Mouse (Mus musculus) A20 (cell line): ENCODE measurements around the gene Ggcx.
"Not testable (repeated sequence)": the region's sequence is repeated elsewhere in the genome, so short reads cannot be mapped to it uniquely, and the experiment has no call there.

Source experiments
- DNase-seq: peaks from one replicate; pipeline ENCODE4 v3.0.0-alpha.2; 2011; ENCODE audit warnings: low read depth, low spot score

Gene Ggcx

DNA sequence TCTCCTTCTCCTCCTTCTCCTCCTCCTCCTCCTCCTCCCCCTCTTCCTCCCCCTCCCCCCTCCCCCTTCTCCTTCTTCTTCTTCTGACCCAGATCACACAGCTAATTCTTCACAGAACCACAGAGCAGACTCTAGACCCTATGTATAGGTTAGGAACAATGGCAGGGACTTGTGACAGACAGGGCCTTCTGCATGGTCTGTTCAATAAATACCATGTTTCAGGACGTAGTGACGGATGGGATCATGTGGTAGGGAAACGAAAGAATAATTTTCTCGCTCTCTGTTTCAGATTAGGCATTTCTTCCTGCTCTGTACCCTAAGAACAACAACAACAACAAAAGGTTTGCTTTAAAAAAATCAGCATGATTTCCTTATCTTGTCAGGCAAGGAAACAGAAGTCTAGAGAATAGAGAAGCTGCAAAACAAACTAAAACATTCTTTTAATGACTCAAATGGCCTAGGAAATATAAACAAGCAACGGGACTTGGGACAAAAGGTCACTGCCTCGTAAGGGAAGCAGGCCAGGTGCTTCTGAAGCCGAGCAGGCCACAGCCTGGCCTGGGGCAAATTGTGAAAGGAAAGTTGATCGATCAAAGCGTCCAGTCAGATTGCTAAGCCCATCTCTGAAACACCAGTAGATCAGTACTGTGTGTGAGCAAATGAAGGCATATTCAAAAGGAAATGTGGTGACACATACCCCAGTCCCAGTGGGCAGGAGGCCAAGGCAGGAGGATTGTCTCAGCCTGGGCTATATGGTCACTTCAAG lies 46.1 kb downstream of the Ggcx start:
- no peak for DNase-seq

DNA sequence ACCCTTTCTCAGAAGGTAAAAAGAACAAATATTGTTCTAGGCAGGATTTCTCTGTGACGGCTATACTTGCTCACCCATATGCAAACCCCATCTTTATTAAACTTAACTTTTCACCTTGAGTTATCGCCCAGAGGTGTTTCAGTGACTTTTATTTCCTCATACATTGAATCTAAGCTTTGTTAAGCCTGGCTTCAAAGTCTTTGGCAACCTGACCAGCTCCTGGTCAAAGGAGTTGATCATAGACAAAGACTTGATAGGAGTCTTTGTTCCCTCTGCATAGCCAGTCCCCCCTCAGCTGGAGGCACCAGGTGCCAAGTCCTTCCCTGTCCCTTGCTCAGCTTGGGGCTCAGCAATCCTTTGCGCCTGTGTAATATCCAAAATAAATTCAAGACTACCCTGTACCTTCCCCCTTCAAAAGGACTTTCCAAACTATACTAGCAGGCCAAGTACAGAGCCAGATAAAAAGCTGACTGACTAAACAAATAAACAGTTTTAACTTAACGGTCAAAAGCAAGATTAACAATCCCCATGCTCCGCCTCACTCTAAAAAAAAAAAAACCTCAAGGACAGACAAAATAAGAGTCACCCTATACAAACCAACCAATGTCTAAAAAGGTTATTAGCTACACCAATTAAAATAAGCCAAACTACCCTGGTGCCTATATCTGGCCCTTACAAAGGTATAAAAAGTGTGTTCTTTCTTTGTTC lies 48.6 kb downstream of the Ggcx start:
- not testable (repeated sequence) for DNase-seq

DNA sequence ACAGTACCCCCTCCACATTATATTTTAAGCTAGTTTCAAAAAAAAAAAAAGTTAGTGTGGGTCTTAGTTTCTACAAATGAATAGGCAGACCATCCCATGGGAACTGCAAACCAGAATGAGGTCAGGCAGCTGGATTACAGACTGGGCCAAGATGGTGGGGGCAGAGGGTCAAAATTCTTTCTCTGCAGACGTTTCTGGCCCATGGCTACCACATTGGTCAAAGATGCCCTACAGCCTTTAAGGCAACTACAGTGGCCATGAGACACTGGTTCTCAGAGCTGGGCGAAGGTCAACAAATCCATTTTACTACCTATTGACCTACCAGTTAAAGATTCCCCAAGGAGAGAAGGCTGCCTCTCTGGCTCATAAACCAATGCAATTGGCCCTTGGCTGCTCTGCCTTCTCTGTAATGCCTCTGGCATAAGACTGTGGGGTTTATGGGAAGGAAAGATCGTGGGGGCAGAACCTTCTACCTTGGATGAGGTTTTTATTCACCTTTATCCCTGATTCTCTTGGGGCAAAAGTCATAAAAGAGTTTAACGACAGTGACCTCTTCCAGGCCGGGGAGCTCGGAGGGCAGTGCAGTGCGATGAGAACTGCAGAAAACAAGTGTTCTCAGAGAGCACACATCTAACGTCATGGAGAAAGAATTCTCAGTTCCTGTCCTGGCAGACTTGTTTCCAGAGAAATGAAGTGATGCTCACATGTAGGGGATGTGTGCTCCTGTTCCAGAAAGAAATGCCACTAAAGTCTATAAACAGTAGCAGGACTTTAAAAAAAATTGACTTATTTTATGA lies 51.5 kb downstream of the Ggcx start:
- no peak for DNase-seq

DNA sequence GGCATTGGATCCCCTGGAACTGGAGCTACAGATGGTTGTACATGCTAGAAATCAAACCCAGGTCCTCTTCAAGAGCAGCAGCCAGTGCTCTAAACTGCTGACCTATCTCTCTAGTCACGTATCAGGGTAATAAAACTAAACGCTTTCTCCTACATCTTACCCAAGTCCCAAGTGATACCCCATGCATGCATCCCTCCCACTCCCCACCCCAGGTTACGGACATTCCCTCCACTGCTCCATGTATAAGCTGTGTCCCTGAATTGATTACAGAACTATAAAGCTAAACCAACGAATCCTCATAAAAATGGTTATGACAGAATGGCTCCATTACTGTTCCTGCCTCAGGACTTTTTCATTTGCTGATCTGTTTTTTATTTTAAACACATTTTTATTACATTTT lies 52.1 kb downstream of the Ggcx start:
- no peak for DNase-seq

DNA sequence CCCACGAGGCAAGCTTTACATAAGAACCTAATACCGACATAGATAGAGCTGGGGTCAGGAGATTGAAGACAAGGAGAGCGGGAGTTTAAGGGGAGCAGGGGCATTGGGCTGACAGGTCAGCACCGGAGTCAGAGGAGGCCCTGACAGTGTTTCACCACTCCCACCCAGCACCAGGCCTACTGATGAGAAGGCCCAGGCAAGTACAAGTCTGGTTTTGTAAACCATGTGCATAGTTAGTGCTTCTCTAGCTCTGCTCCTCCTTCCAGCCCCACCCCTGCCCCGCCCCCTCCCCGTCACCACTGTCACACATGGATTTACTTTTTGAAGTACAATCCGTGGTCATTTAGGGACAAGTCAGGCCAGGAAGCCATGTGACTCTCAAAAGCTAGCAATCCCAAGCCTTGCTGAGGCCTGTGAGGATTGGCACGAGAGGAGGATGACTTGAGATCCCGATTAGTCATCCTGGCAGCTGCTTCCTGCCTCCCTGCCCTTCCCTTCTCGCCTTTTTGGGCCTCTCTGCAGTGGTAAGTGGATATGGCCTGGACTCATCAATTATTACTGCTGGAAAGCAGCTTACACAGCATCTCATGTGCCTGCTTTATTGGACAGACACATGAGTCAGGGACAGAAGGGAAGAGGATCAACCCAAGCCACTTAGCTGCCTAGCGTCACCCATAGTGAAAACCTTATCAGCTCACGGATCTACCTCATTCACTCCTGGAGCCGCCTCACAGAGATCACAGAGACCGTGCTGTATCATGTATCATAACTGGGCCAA lies 59.3 kb downstream of the Ggcx start:
- no peak for DNase-seq

DNA sequence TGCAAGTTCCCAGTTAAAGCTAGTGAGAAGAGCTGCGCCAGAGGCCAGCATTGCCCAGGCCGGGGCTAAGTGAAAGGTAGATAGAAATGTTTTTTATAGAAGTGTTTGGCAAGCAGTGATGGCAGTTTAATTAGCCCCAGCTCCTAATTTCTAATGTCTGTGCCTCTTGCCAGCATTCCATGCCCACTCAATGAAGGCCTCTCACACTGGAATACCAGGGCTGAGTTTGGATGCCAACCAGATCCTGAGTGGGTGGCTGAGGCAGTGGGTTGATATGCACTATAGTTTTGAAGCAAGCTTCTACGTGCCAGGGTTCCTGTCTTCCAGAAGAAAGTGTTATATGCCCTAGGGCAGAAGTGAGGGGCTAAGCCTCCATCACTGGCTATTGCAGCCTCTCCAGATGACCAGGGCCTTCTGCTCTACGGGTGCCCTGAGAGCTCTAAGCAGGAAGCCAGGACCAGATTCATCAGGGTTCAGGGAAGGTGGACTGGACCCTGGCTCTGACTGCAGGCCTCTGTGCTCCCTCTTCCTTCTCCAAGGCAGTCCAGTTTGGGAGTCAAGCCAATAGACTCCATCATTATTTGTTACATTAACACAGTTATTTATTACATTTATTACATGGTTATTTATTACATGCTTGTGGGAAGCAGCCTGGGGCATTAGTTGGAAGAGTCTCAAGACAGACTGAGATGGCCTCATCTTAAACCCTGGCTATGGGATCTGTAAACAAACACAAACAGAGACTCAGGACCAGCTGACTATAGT lies 61.3 kb downstream of the Ggcx start:
- no peak for DNase-seq

DNA sequence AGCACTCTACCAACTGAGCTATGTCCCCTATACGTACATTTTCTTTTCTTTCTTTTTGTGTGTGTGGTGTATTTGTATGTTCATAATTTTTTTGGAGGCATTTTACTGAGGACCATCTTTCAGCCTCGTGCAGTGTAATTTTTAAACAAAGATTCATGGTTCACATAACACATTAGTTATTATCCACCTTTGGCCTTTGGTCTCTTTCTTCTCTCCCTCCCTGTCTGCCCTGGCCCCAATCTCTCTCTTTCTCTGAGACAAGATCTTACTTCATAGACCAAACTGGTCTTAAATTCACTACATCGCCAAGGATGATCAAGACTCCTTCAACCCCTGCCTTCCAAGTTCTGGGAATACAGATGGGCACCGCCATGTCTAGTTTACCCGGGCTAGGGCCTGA lies 62.7 kb downstream of the Ggcx start:
- no peak for DNase-seq

DNA sequence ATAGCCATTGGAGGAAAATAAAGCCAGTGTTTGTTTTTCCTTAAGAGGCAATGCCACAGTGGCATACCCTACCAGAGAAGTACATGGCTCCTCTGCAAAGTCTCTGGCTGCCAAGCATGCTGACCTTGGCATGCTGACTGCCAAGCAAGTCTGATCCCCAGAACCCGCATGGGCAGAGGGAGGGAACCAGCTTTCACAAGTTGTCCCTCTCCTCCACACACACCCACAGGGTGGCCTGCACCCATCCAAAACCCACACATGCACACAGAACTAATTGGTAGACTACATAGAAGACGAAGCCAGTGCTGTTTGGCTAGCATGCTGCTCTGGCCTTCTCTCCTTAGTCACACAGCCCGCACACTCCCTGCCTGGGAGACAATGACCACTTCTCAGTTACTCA lies 63.5 kb downstream of the Ggcx start:
- no peak for DNase-seq

DNA sequence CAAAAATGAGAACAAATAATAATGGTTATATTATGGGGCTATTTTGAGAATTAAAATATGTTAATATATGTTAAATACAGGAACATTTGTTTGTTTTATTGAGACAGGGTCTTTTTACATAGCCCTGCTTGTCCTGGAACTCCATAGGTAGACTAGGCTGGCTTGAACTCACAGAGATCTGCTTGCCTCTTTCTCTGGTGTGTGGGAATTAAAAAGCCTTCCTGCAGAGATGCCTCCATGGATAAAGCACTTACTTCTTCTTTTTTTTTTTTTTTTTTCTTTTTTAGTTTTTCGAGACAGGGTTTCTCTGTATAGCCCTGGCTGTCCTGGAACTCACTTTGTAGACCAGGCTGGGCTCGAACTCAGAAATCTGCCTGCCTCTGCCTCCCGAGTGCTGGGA lies 64.6 kb downstream of the Ggcx start:
- not testable (repeated sequence) for DNase-seq

DNA sequence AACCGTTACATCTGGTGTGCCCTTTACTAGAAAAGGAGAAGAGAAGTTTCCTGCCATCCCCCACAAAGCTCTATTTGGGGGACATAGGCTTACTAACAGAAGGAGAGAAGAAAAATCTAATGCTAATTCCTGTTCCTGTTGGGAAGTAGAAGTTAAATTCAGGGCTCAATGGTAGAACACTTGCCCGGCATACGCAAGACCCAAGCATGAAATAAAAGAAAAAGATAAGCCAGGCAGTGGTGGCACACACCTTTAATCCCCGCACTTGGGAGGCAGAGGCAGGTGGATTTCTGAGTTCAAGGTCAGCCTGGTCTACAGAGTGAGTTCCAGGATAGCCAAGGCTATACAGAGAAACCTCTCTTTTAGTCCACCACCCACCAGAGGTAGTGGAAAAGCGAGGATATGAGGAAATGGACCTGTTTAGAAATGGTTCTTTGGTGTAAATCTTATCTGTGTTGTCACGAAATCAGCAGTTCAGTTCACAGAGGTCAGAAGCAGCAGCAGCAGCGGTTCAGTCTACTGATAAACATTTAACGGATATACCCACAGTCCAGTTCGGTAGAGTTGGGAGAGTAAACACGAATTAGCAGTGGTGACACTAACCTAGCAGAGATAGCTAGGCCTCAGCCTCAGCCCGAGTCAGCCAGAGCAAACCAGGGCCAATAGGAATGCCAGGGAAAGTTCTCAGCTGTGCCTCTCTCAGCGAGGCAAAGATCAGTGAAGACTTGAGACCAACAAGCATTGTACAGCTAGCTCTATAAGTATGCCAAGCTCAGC lies 65.7 kb downstream of the Ggcx start:
- no peak for DNase-seq

DNA sequence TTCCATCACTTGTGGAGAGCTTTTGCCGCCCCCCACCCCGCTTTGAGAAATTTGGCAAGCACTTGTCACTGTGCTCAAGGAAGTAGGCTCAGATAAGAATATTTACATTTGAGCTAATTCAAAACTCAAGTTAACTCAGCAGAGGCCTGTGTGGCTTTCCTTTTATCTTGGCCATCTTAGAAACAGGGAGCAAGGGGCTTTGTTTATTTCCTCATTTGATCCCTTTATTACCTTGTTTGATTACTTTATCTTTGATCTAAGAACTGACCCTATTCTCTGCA lies 66.3 kb downstream of the Ggcx start:
- DNase-seq: no peak
